Mouse (Mus musculus) midbrain, embryonic 16.5 days (tissue): ENCODE results near the gene Gnas. TPM values are rescaled to one million over a fixed set of nuclear protein-coding genes. Genes with fewer than 3 reads are reported as not detected.
A peak's percentile ranks its signal among the peaks of the same experiment; 100 is the strongest.

ENCODE experiments used
- ATAC-seq: fragments of 200-750 bp; cut with Nextera tagmentation; 2 replicates; pipeline ENCODE4 v1.8.0; 2017; ENCODE audit warnings: moderate TSS enrichment
- H3K27ac ChIP-seq: fragments of 300-500 bp; sonication (generic); 2 replicates; pipeline ENCODE4 v1.5.1; 2014; ENCODE audit warnings: mild to moderate bottlenecking, low read length, mixed read lengths
- H3K27me3 ChIP-seq: fragments of 300-500 bp; sonication (generic); 2 replicates; pipeline ENCODE4 v1.6.1; 2014; ENCODE audit warnings: low read depth, low read length, mixed read lengths; ENCODE audit not compliant: control insufficient read depth, insufficient read depth
- H3K36me3 ChIP-seq: fragments of 300-500 bp; sonication (generic); 2 replicates; pipeline ENCODE4 v1.6.1; 2014; ENCODE audit warnings: mild to moderate bottlenecking, low read length, moderate library complexity, mixed read lengths; ENCODE audit not compliant: control insufficient read depth, insufficient read depth
- H3K4me1 ChIP-seq: fragments of 300-500 bp; sonication (generic); 2 replicates; pipeline ENCODE4 v1.6.1; 2014; ENCODE audit warnings: mild to moderate bottlenecking, low read length, mixed read lengths; ENCODE audit not compliant: control insufficient read depth, insufficient read depth
- H3K4me2 ChIP-seq: fragments of 300-500 bp; sonication (generic); 2 replicates; pipeline ENCODE4 v1.6.1; 2014; ENCODE audit warnings: mild to moderate bottlenecking, low read length, mixed read lengths
- H3K4me3 ChIP-seq: fragments of 300-500 bp; sonication (generic); 2 replicates; pipeline ENCODE4 v1.5.1; 2014; ENCODE audit warnings: low read depth, mild to moderate bottlenecking, low read length, moderate library complexity, mixed read lengths
- H3K9ac ChIP-seq: fragments of 300-500 bp; sonication (generic); 2 replicates; pipeline ENCODE4 v1.6.1; 2014; ENCODE audit warnings: low read depth, low read length, mixed read lengths
- H3K9me3 ChIP-seq: fragments of 300-500 bp; sonication (generic); replicated peaks from 2 replicates; pipeline ENCODE4 v1.6.1; 2014; ENCODE audit warnings: mild to moderate bottlenecking, low read length, mixed read lengths; ENCODE audit not compliant: control insufficient read depth, poor library complexity, severe bottlenecking
- WGBS: fragments of 180-500 bp; shearing (Covaris S2); extraction: QIAGEN DNeasy Blood & Tissue Kit; methylation state at CpG from one replicate; pipeline ENCODE4 v1.1.7; 2014; 5-methylcytosine and 5-hydroxymethylcytosine counted together
- polyA plus RNA-seq: library from polyadenylated mRNA; unstranded; fragments of >200 nt; fragmentation: Nextera tagmentation; extraction: Ambion mirVana; gene quantifications from 2 replicates; pipeline ENCODE4 v1.2.1, GENCODE M21; 2015

Gnas gene
- polyA plus RNA-seq, 1 experiment from 2014 or later = 1,445 TPM

- 82% methylated on average over 7 of the region's 7 CpGs for WGBS
Measured at GRCm38 (mm10) chr2:174270416-174270815, 13.7 kb upstream of the Gnas start.

GRCm38 (mm10) chr2:174271459-174271858 lies 12.7 kb upstream of the Gnas start:
- H3K4me1 ChIP-seq = no peaks in the 10 kb centered on the region
- ATAC-seq = no peak
- H3K36me3 ChIP-seq = no peaks in the 10 kb centered on the region; the same call in 1 of the 2 replicates
- no peaks in the 10 kb centered on the region for H3K9me3 ChIP-seq
- WGBS = 89% methylated on average over 6 of the region's 6 CpGs
- no peak overlapping the region for H3K27ac ChIP-seq
- H3K4me3 ChIP-seq = no peak overlapping the region
- H3K9ac ChIP-seq = no peak overlapping the region
- H3K27me3 ChIP-seq = no peaks in the 10 kb centered on the region
- H3K4me2 ChIP-seq = no peak overlapping the region

More at GRCm38 (mm10) chr2:174270416-174270815, 13.7 kb upstream of the Gnas start:
- H3K4me1 ChIP-seq = no peaks in the 10 kb centered on the region
- H3K27ac ChIP-seq = no peak overlapping the region
- H3K4me2 ChIP-seq = no peak overlapping the region
- no peaks in the 10 kb centered on the region for H3K27me3 ChIP-seq
- no peak overlapping the region for H3K4me3 ChIP-seq
- no peaks in the 10 kb centered on the region for H3K9me3 ChIP-seq
- ATAC-seq = no peak
- no peak overlapping the region for H3K9ac ChIP-seq
- no peaks in the 10 kb centered on the region; the same call in 1 of the 2 replicates for H3K36me3 ChIP-seq

DNA sequence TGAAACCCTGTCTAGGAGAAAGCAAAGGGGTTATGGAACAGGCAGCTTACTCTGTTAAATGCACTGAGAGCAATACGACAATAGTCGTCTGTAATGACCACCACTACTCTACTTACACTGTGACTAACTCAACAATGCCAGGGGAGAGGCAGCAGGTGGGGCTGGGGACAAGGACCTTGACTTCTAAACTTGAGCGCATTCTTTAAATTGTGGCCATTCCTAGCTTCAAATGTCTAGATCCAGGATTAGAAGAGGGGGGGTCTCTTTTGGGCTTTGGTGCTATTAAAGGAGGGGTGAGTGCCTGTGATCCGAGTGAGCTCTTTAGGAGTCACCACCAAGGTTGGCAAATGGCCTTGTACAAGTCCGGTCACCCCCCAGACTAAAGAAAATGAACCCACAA lies 11.0 kb upstream of the Gnas start:
- WGBS = 93% methylated on average over 5 of the region's 5 CpGs
- no peaks in the 10 kb centered on the region for H3K4me1 ChIP-seq
- no peak overlapping the region for H3K27ac ChIP-seq
- H3K4me3 ChIP-seq = no peak overlapping the region
- no peak overlapping the region for H3K4me2 ChIP-seq
- no peaks in the 10 kb centered on the region for H3K9me3 ChIP-seq
- H3K9ac ChIP-seq = no peak overlapping the region
- ATAC-seq = no peak
- H3K27me3 ChIP-seq = no peaks in the 10 kb centered on the region
- no peaks in the 10 kb centered on the region for H3K36me3 ChIP-seq

DNA sequence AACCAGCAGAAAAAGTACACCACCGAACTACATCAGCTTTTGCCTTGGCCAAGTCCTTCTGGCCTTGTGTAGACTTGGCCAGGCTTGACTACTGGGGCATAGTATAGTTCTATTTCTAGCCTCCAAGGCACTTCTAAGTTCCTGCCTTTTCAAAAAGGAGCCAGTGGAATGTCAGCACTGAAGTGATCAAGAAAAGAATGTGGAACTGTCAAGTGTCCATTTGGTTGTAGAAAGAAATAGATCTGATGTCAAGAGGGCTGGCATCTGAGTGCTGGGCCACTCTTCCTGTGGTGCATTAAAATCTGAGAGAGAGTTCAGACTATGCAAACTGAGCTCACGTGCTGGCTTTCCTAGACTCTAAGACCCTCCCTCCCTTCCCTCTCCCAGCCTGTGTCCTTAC lies 10.2 kb upstream of the Gnas start:
- ATAC-seq = no peak
- Histone ChIP-seq H3K4me2 (no peak overlapping the region), H3K9me3 (no peaks in the 10 kb centered on the region), H3K27ac (no peak overlapping the region), H3K9ac (no peak overlapping the region), H3K4me1 (no peaks in the 10 kb centered on the region), H3K27me3 (no peaks in the 10 kb centered on the region), H3K36me3 (no peaks in the 10 kb centered on the region), H3K4me3 (no peak overlapping the region)
- WGBS = 90% methylated on average over 2 of the region's 2 CpGs

DNA sequence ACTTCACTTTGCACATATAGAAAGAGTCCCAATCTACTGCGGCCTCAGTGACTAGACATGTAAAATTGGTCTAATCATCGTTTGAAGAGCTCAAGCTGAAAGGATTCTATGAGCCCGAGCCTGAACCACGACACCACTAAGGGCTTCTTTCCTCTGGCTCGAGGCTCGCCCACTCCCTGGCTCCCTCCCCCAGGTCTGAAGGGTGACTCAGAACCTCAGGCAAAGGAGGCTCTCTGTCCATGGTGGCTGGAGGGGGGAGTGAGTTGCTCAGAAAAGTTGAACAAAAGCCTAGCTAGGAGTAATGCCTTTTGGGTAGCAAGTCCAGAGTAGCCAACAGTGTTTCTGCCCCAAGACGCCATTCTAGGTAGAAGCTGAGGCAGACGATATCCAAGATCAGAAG lies 4.3 kb upstream of the Gnas start:
- no peak for ATAC-seq
- no peak overlapping the region for H3K27ac ChIP-seq
- peaks cover 23% of the 10 kb centered on the region for H3K36me3 ChIP-seq
- peaks cover 2% of the 10 kb centered on the region; the same call in 1 of the 2 replicates for H3K9me3 ChIP-seq
- no peaks in the 10 kb centered on the region; the same call in 1 of the 2 replicates for H3K27me3 ChIP-seq
- no peak overlapping the region for H3K9ac ChIP-seq
- H3K4me2 ChIP-seq = no peak overlapping the region
- no peak overlapping the region for H3K4me3 ChIP-seq
- no peaks in the 10 kb centered on the region; the same call in 1 of the 2 replicates for H3K4me1 ChIP-seq
- 85% methylated on average over 8 of the region's 8 CpGs for WGBS

DNA sequence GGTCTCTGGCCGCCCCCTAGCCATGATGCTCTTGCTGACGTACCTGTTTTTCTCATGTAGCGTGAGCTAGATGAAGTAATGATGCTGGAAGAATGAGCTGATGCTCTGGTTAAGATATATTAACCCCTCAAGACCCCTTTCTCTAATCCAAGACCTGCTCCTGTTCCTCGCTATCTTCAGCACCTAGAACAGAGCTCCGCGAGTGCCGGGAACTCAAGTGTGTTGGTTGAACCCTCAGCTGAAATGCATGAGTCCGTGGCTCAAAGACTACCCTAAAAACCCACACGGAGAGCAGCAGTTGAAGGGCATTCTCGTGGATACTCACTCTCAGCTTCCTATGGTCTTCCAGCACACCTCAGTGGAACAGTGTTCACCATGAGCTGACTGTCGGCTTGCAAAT lies 779 bp upstream of the Gnas start:
- ATAC-seq = no peak
- Histone ChIP-seq H3K4me1 (no peaks in the 10 kb centered on the region; the same call in 1 of the 2 replicates), H3K4me3 (peak overlapping the region; percentile 32; the same call in 1 of the 2 replicates), H3K27ac (no peak overlapping the region), H3K4me2 (peak overlapping the region; percentile 53), H3K36me3 (peaks cover 43% of the 10 kb centered on the region), H3K9me3 (peaks cover 19% of the 10 kb centered on the region; the same call in 1 of the 2 replicates), H3K27me3 (peaks cover 20% of the 10 kb centered on the region), H3K9ac (no peak overlapping the region)
- 55% methylated on average over 11 of the region's 11 CpGs for WGBS

GRCm38 (mm10) chr2:174284807-174285457 lies 812 bp downstream of the Gnas start:
- H3K36me3 ChIP-seq = peaks cover 43% of the 10 kb centered on the region
- ATAC-seq = no peak
- H3K9ac ChIP-seq = no peak overlapping the region
- H3K9me3 ChIP-seq = peaks cover 19% of the 10 kb centered on the region; the same call in 1 of the 2 replicates
- H3K4me2 ChIP-seq = peak overlapping the region; percentile 53
- H3K4me3 ChIP-seq = peak overlapping the region; percentile 32
- no peak overlapping the region for H3K27ac ChIP-seq
- peaks cover 1% of the 10 kb centered on the region for H3K4me1 ChIP-seq
- peaks cover 27% of the 10 kb centered on the region for H3K27me3 ChIP-seq
- 55% methylated on average over 58 of the region's 58 CpGs for WGBS

DNA sequence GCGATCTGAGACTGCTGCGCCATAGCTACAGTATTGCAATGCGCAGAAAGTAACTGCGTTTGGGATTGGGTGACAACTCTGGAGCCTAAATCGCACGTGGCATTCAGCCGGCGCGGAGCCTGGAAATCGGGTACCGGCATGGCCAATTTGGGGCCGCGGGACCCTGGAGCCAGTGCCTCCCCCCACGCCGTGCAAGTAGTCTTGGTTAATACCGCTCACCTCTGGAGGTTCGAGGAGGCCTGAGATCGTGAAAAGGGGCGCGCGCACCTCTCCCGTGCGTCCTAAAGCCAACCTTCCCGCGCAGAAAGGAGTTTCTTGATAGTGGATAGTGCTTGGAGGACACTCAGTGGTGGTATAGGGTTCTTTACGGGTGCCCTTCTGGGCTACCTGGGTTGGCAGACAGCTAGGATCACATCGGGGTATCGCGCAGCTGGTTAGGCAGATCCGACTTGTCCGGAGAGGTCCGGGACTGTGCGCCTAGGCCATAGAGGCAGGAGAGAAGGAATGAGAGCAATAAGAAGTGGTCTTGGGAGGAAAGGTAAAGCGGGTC lies 1.9 kb downstream of the Gnas start:
- 53% methylated on average over 34 of the region's 34 CpGs for WGBS
- H3K36me3 ChIP-seq = peaks cover 40% of the 10 kb centered on the region

GRCm38 (mm10) chr2:174287921-174288320 lies 3.8 kb downstream of the Gnas start:
- Histone ChIP-seq H3K4me1 (peaks cover 30% of the 10 kb centered on the region), H3K9me3 (peaks cover 19% of the 10 kb centered on the region; the same call in 1 of the 2 replicates), H3K36me3 (peaks cover 37% of the 10 kb centered on the region), H3K9ac (no peak overlapping the region), H3K27ac (no peak overlapping the region), H3K27me3 (peaks cover 27% of the 10 kb centered on the region), H3K4me3 (no peak overlapping the region), H3K4me2 (no peak overlapping the region)
- no peak for ATAC-seq
- WGBS = 29% methylated on average over 7 of the region's 7 CpGs

More for the DNA sequence above, 1.9 kb downstream of the Gnas start:
- Histone ChIP-seq H3K9me3 (peaks cover 19% of the 10 kb centered on the region; the same call in 1 of the 2 replicates), H3K27ac (no peak overlapping the region), H3K4me2 (no peak overlapping the region), H3K9ac (no peak overlapping the region), H3K27me3 (peaks cover 27% of the 10 kb centered on the region), H3K4me1 (peaks cover 12% of the 10 kb centered on the region), H3K4me3 (peak overlapping the region; percentile 10; the same call in 1 of the 2 replicates)
- ATAC-seq = no peak
